Mouse (Mus musculus): Measurements from ENCODE around the gene Exog. TPM values are rescaled to one million over a fixed set of nuclear protein-coding genes. Genes with fewer than 3 reads are reported as not detected.
A peak's percentile ranks its signal among the peaks of the same experiment; 100 is the strongest.

Gene Exog
- total RNA-seq (2021), result 10 to 100 TPM; 22.7 to 26.5 TPM
- long read RNA-seq, transcript Exog-201 (6 exons, 3,832 nt), result major isoform, 11 of 27 reads
- long read RNA-seq, partial matches to known transcripts, result 3 of 27 reads
- long read RNA-seq, other reads (novel, unspliced or antisense), result 5 of 27 reads

DNA sequence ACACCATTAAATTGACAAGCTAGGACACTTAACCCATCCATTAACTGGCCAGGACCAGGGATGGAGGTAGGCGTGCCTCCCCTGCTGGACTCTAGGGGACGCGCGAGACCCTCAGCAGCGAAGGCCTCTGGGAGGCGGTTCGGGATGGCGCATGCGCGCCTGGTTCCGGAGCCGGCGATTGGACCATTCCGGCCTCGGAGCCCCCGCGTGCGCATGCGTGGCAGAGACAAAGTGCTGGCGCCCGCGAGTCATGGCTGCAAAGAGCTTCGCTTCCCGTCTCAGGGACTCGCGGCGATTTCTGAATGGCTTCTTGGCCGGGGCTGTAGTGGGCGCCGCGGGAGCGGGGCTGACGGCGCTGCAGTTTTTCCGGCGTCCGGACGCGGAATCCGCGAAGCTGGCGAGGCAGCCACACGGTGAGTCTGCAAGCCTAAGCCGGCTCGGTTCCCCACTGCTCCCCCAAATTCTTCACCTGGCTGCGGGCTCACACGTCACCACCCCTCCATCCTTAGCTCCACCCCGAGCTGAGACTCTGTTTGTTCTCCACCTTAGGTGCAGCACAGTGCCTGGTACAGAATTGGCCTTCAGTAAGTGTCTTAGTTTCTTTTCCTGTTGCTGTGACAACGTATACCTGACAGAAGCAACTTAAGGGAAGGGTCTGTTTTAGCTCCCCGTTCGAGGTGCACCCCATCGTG is at the start of gene Exog:
TSS of gene Exog (plus strand) at position 206 of the 692 bp plus-strand sequence.
- DNase-seq (ENCODE audit: low spot score in 2 of 2), result peak; percentile 99 to 100

GRCm38 (mm10) chr9:119401351-119401750 is 43.4 kb upstream of the Exog start:
- peak in 1 of 2 experiments; percentile 23 for DNase-seq (ENCODE audit: low spot score in 2 of 2)

- peak; percentile 90 to 93 for DNase-seq (ENCODE audit: low spot score in 2 of 2)
These were observed 42.9 kb upstream of the Exog start, which contains the start of gene Acvr2b for GRCm38 (mm10) chr9:119401801-119402214. TSS of gene Acvr2b (plus strand) at chr9:119402118.

- DNase-seq (ENCODE audit: low spot score in 2 of 2), result peak; percentile 56 to 73
These were observed 42.2 kb upstream of the Exog start for GRCm38 (mm10) chr9:119402253-119403235.

GRCm38 (mm10) chr9:119403236-119403641 is 41.5 kb upstream of the Exog start:
- DNase-seq (ENCODE audit: low spot score in 2 of 2), result peak; percentile 38 to 68

DNA sequence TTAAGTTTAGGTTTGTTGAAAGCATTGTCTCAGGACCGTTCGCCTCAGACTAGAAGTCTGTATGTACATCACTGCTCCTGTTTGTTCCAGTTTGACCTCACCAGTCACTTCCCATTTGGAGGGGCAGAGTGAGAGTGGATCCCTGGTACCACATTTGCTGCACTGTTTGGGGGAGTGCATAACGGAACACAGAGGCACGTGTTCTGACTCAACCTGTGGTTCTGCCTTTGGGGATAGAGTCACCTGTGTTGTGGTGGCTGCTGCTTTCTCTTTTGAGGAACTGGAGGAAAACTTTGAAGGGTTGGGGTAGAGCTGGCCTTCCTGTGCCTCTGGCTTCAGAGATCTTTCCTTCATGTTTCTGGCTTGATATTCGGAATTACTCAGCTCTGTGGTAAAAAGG is 40.7 kb upstream of the Exog start:
- DNase-seq (ENCODE audit: low spot score in 2 of 2), result no peak

DNA sequence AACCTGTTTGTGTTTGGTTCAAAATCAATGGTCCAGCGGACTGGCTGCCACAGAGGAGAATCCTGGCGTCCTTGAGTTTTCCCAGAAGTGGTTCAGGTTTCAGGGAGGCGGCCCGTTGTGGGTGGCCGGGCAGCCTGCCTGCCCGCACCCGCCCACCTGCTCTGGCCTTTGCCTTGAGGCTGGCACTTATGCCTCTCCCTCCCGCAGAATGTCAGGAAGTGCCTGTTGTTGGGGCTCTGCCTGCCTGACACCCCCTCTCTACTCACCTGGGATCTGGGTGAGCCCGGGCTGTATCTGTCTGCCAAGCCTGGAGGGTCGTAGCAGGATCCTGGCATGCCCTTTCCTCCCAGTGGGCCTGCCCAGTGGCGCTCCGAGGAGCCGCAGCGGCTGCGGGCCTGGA is 36.9 kb upstream of the Exog start:
- no peak for DNase-seq (ENCODE audit: low spot score in 2 of 2)

GRCm38 (mm10) chr9:119408898-119409664 is 35.7 kb upstream of the Exog start:
- DNase-seq (ENCODE audit: low spot score in 2 of 2), result no peak

DNA sequence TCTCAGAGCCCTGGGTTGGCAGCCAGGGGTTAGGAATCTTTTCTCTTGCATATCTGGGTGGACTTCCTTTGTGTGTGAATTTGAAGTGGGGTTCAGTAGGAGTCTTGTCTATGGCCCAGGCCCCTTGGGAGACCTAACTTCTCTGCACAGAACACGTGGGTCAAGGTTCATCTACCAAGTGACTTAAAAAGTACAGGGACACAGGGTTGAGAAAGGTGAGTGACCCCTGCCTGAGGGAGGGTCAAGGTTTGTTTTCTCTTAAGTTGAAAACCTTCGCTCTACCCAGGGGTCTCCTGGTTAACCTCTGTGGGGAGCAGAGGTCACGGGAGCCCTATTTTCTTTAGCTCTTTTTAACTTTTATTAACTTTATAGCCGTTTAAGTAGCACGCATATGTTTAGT is 34.9 kb upstream of the Exog start:
- no peak for DNase-seq (ENCODE audit: low spot score in 2 of 2)

GRCm38 (mm10) chr9:119418025-119418424 is 26.7 kb upstream of the Exog start:
- DNase-seq (ENCODE audit: low spot score in 2 of 2), result no peak

DNA sequence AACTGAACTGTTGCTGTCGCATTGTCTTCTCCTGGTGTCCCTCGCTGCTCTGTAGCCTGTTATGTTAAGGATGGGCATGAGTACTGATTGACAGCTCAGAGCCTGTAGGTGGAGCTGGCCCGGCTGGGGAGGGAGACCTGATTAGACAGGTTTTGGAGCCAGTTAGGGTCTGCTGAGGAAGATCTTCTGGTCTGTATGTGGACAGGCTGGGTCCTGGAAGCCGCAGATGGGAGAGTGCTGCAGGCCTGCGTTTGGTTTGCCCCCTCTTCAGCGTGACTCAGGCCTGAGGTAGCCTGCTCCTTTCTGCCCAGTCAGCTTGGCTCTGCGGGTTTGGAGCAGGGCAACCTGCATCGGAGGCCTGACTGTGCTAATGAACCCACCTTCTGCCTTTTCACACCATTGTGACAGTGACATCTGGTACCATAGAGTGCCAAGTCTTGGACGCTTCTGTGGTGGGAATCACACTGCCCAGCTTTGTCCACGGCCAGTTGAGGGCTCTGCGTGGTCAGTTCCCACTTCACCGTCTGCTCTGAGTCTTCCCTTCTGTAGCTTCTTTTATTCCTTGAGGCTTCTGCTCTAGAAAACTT is 24.8 kb upstream of the Exog start:
- no peak for DNase-seq (ENCODE audit: low spot score in 2 of 2)

DNA sequence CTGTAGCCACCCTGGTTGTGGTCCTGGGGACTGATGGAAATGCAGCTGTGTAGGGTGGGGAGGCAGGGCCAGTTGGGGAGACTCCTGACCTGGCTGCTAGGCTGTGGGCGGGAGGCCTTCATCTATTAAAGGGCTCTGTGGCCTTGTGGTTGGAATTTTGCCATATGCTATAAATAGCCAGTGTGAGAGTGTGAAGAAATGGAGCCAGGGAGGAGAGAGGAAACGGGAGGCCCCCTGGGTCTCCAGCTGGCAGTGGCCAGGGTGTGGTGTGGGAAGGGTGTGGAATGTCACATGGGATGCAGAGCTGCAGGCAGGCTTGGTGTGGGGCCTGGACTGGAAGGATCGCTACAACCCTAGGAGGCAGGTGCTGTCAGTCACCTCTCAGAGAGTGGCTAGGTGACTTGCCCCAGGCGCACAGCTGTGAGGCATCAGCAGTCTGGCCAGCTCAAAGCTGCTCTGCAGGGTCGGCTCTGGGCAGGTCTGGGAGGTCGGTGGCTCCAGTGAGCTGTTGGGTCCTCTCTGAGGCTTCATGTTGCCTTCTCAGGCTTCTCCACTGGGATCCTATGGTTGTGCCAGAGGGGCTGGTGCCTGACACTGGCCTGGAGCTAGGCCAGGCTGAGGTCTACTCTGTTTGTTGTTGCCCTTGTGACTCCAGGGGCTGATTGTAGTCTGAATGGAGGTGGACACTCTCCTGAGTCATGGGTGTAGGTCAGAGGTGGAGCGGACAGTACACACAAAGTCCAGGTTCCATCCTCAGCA is 19.3 kb upstream of the Exog start:
- DNase-seq (ENCODE audit: low spot score in 2 of 2), result no peak

DNA sequence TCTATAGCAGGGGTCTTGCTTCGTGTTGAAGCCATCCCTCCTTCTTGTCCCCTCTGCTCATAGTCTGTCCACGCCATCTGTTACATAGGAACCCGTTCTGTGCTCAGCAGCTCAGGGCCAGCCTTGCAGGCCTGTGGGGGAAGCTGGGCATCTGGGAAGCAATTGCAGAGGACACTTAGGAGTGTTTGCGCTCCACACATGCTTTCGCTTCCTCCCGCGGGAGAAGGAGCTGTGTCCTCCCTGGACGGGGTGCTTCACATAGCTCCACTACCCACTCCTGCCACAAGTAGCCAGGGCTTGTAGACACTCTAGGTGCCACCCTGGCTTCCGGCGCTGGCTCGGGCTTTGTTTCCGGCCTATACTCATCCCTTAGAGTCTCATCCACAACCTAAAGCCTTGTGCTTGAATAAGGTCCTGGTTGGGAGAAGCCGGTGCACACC is 18.7 kb upstream of the Exog start:
- DNase-seq (ENCODE audit: low spot score in 2 of 2), result no peak

GRCm38 (mm10) chr9:119426483-119426882 is 18.3 kb upstream of the Exog start:
- no peak for DNase-seq (ENCODE audit: low spot score in 2 of 2)

DNA sequence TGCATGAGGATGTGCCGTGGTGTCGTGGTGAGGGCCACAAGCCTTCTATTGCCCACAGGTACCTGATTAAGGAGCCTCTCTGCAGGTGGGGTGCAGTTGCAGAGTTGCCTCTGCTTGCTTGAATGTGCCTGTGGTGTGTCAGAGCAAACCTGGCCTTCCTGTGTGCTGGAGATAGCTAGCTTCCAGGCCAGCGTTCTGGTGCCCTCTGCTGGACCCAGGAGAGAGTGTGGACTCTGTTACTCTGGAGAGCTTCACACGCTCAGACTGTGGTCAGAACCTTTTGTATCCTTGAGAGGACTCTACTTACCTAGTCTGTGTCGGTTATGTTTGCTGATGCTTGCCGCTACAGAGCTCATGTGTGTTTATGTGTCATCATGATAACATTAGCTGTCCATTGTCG is 14.4 kb upstream of the Exog start:
- peak; percentile 85 to 86 for DNase-seq (ENCODE audit: low spot score in 2 of 2)

DNA sequence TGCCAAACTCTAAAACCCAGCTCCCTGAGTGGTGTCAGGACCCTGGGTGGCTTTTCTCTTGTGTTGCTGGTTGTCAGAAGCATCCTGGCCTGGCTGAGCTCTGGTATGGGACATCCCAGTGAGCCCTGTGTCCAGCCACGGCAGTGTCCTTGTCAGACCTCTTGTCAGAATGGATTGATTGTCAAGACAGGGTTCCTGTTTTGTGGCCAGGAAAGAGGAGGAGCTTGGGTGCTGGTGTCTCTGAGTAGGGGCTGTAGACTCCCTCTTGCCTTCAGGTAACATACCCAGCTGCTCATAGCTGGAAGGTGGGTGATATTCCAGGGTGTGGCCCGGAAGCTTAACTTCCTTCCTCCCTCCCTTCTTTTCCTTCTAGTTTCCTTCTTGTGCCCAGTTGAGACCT is 8.9 kb upstream of the Exog start:
- no peak for DNase-seq (ENCODE audit: low spot score in 2 of 2)

GRCm38 (mm10) chr9:119438065-119438464 is 6.7 kb upstream of the Exog start:
- no peak for DNase-seq (ENCODE audit: low spot score in 2 of 2)

DNA sequence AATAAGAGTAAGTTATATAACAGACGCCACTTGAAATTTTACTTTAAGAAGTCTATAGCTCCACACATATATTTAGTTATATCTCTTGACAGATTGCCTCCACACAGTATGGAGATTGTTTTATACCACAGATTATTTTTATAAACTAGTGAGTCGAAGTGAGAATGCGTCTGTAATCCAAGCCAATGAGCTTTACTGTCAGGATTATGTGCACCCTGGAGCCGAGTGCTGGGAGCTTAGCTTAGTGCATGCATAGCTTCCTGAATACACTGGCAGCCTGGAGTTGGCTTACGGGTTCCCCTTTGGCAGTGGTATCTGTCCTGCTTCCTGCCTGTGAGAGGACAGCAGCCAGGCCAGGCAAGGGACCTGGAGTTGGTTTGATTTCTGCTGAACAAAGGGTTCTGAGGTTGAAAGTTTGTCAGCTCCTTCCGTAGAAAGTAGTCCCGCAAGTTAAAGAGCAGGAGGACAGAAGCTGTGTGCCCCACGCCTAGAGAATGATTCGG is 6.2 kb upstream of the Exog start:
- DNase-seq (ENCODE audit: low spot score in 2 of 2), result no peak

- no peak for DNase-seq (ENCODE audit: low spot score in 2 of 2)
These were observed 994 bp downstream of the Exog start for GRCm38 (mm10) chr9:119445737-119446136.

- no peak for DNase-seq (ENCODE audit: low spot score in 2 of 2)
These were observed 11.2 kb downstream of the Exog start for GRCm38 (mm10) chr9:119455967-119456366.
